Mouse (Mus musculus): Measurements from ENCODE around the gene Elmo2. TPM values are rescaled to one million over a fixed set of nuclear protein-coding genes. Genes with fewer than 3 reads are reported as not detected.
A peak's percentile ranks its signal among the peaks of the same experiment; 100 is the strongest.

Elmo2 gene
- polyA plus RNA-seq, 1 experiment from 2014 or later: 77.4 TPM

- Histone ChIP-seq H3K9me3 (peaks cover 11% of the 10 kb centered on the region; the same call in 1 of the 2 replicates), H3K27me3 (no peaks in the 10 kb centered on the region), H3K4me3 (no peak overlapping the region), H3K27ac (no peak overlapping the region), H3K36me3 (no peaks in the 10 kb centered on the region), H3K4me1 (no peaks in the 10 kb centered on the region), H3K9ac (no peak overlapping the region), H3K4me2 (no peak overlapping the region)
- 89% methylated on average over 20 of the region's 20 CpGs for WGBS
- ATAC-seq (ENCODE audit: insufficient number of reproducible peaks, low FRiP score, low TSS enrichment, low read depth): no peak
Measured at GRCm38 (mm10) chr2:165351828-165352513, 25.7 kb upstream of the Elmo2 start.

GRCm38 (mm10) chr2:165349466-165349865, 23.2 kb upstream of the Elmo2 start:
- 29% methylated on average over 8 of the region's 8 CpGs for WGBS
- Histone ChIP-seq H3K9ac (no peak overlapping the region), H3K4me2 (no peak overlapping the region), H3K4me3 (no peak overlapping the region), H3K9me3 (peaks cover 11% of the 10 kb centered on the region; the same call in 1 of the 2 replicates), H3K4me1 (no peaks in the 10 kb centered on the region), H3K27me3 (no peaks in the 10 kb centered on the region), H3K27ac (no peak overlapping the region), H3K36me3 (no peaks in the 10 kb centered on the region)
- no peak for ATAC-seq (ENCODE audit: insufficient number of reproducible peaks, low FRiP score, low TSS enrichment, low read depth)

- Histone ChIP-seq H3K36me3 (no peaks in the 10 kb centered on the region), H3K4me3 (no peak overlapping the region), H3K9ac (no peak overlapping the region), H3K9me3 (no peaks in the 10 kb centered on the region), H3K4me1 (no peaks in the 10 kb centered on the region), H3K27me3 (no peaks in the 10 kb centered on the region), H3K4me2 (no peak overlapping the region), H3K27ac (no peak overlapping the region)
- WGBS: 89% methylated on average over 5 of the region's 5 CpGs
- no peak for ATAC-seq (ENCODE audit: insufficient number of reproducible peaks, low FRiP score, low TSS enrichment, low read depth)
Measured at GRCm38 (mm10) chr2:165346180-165346579, 19.9 kb upstream of the Elmo2 start.

- Histone ChIP-seq H3K4me3 (no peak overlapping the region), H3K4me1 (no peaks in the 10 kb centered on the region; the same call in 1 of the 2 replicates), H3K27me3 (no peaks in the 10 kb centered on the region), H3K4me2 (no peak overlapping the region), H3K36me3 (no peaks in the 10 kb centered on the region), H3K27ac (no peak overlapping the region), H3K9ac (no peak overlapping the region), H3K9me3 (no peaks in the 10 kb centered on the region)
- 22% methylated on average over 3 of the region's 3 CpGs for WGBS
- no peak for ATAC-seq (ENCODE audit: insufficient number of reproducible peaks, low FRiP score, low TSS enrichment, low read depth)
Measured at GRCm38 (mm10) chr2:165337191-165337590, 10.9 kb upstream of the Elmo2 start.

- H3K36me3 ChIP-seq: no peaks in the 10 kb centered on the region
- no peak overlapping the region for H3K27ac ChIP-seq
- H3K4me1 ChIP-seq: no peaks in the 10 kb centered on the region; the same call in 1 of the 2 replicates
- H3K4me2 ChIP-seq: no peak overlapping the region
- H3K9me3 ChIP-seq: no peaks in the 10 kb centered on the region; the same call in 1 of the 2 replicates
- H3K4me3 ChIP-seq: no peak overlapping the region
- WGBS: 49% methylated on average over 14 of the region's 14 CpGs
- 0 out of 2 replicates have a peak, but pooled peaks cover 2% of the 10 kb centered on the region for H3K27me3 ChIP-seq
- no peak for ATAC-seq (ENCODE audit: insufficient number of reproducible peaks, low FRiP score, low TSS enrichment, low read depth)
- no peak overlapping the region for H3K9ac ChIP-seq
Measured at GRCm38 (mm10) chr2:165332610-165333210, 6.4 kb upstream of the Elmo2 start.

- 0 out of 2 replicates have a peak, but pooled peaks cover 2% of the 10 kb centered on the region for H3K27me3 ChIP-seq
- H3K4me2 ChIP-seq: no peak overlapping the region
- no peak overlapping the region for H3K9ac ChIP-seq
- no peak for ATAC-seq (ENCODE audit: insufficient number of reproducible peaks, low FRiP score, low TSS enrichment, low read depth)
- no peak overlapping the region for H3K4me3 ChIP-seq
- 34% methylated on average over 3 of the region's 3 CpGs for WGBS
- H3K9me3 ChIP-seq: no peaks in the 10 kb centered on the region; the same call in 1 of the 2 replicates
- H3K27ac ChIP-seq: no peak overlapping the region
- H3K4me1 ChIP-seq: peaks cover 18% of the 10 kb centered on the region
- no peaks in the 10 kb centered on the region for H3K36me3 ChIP-seq
Measured at GRCm38 (mm10) chr2:165329703-165330102, 3.4 kb upstream of the Elmo2 start.

GRCm38 (mm10) chr2:165328746-165329145, 2.5 kb upstream of the Elmo2 start:
- H3K9me3 ChIP-seq: no peaks in the 10 kb centered on the region; the same call in 1 of the 2 replicates
- no peak overlapping the region for H3K4me2 ChIP-seq
- no peak overlapping the region for H3K27ac ChIP-seq
- peaks cover 28% of the 10 kb centered on the region for H3K4me1 ChIP-seq
- no peaks in the 10 kb centered on the region for H3K36me3 ChIP-seq
- no peak for ATAC-seq (ENCODE audit: insufficient number of reproducible peaks, low FRiP score, low TSS enrichment, low read depth)
- H3K9ac ChIP-seq: no peak overlapping the region
- 63% methylated on average over 5 of the region's 5 CpGs for WGBS
- H3K4me3 ChIP-seq: no peak overlapping the region
- H3K27me3 ChIP-seq: 0 out of 2 replicates have a peak, but pooled peaks cover 2% of the 10 kb centered on the region

- Histone ChIP-seq H3K4me2 (peak overlapping the region; percentile 91), H3K4me1 (peaks cover 39% of the 10 kb centered on the region), H3K27ac (no peak overlapping the region), H3K9ac (no peak overlapping the region), H3K27me3 (0 out of 2 replicates have a peak, but pooled peaks cover 2% of the 10 kb centered on the region), H3K4me3 (no peak overlapping the region), H3K36me3 (no peaks in the 10 kb centered on the region), H3K9me3 (no peaks in the 10 kb centered on the region; the same call in 1 of the 2 replicates)
- 47% methylated on average over 7 of the region's 7 CpGs for WGBS
- ATAC-seq (ENCODE audit: insufficient number of reproducible peaks, low FRiP score, low TSS enrichment, low read depth): no peak
Measured at GRCm38 (mm10) chr2:165327386-165327785, 1.1 kb upstream of the Elmo2 start.

- peak overlapping the region; percentile 88 for H3K4me3 ChIP-seq
- no peak; the same call in 1 of the 2 replicates for ATAC-seq (ENCODE audit: insufficient number of reproducible peaks, low FRiP score, low TSS enrichment, low read depth)
- H3K4me2 ChIP-seq: peak overlapping the region; percentile 91
- H3K4me1 ChIP-seq: peaks cover 53% of the 10 kb centered on the region
- under 1% methylated on average over 30 of the region's 30 CpGs for WGBS
- no peaks in the 10 kb centered on the region; the same call in 1 of the 2 replicates for H3K36me3 ChIP-seq
- peak overlapping the region; percentile 81 for H3K27ac ChIP-seq
- no peaks in the 10 kb centered on the region for H3K9me3 ChIP-seq
- H3K27me3 ChIP-seq: 0 out of 2 replicates have a peak, but pooled peaks cover 2% of the 10 kb centered on the region
- peak overlapping the region; percentile 80 for H3K9ac ChIP-seq
Measured at GRCm38 (mm10) chr2:165325521-165326303, 567 bp downstream of the Elmo2 start.

- Histone ChIP-seq H3K4me2 (no peak overlapping the region), H3K4me3 (no peak overlapping the region), H3K27me3 (0 out of 2 replicates have a peak, but pooled peaks cover 2% of the 10 kb centered on the region), H3K4me1 (peaks cover 62% of the 10 kb centered on the region), H3K27ac (0 out of 2 replicates have a peak overlapping the region, but pooled peaks have one; percentile 43), H3K9ac (no peak overlapping the region), H3K36me3 (no peaks in the 10 kb centered on the region; the same call in 1 of the 2 replicates), H3K9me3 (no peaks in the 10 kb centered on the region)
- no peak for ATAC-seq (ENCODE audit: insufficient number of reproducible peaks, low FRiP score, low TSS enrichment, low read depth)
- 52% methylated on average over 5 of the region's 5 CpGs for WGBS
Measured at GRCm38 (mm10) chr2:165323928-165324327, 2.4 kb downstream of the Elmo2 start.

- 74% methylated on average over 5 of the region's 5 CpGs for WGBS
- Histone ChIP-seq H3K9ac (no peak overlapping the region), H3K4me1 (peaks cover 67% of the 10 kb centered on the region), H3K9me3 (no peaks in the 10 kb centered on the region), H3K4me3 (no peak overlapping the region), H3K36me3 (no peaks in the 10 kb centered on the region; the same call in 1 of the 2 replicates), H3K27ac (no peak overlapping the region), H3K27me3 (no peaks in the 10 kb centered on the region), H3K4me2 (no peak overlapping the region)
- no peak for ATAC-seq (ENCODE audit: insufficient number of reproducible peaks, low FRiP score, low TSS enrichment, low read depth)
Measured at GRCm38 (mm10) chr2:165323484-165323883, 2.8 kb downstream of the Elmo2 start.
